Mouse (Mus musculus) MEL (cell line): Measurements from ENCODE around the gene Pou2af1. TPM values are rescaled to one million over a fixed set of nuclear protein-coding genes. Genes with fewer than 3 reads are reported as not detected.

ENCODE experiments used
- ETS1 ChIP-seq: IDR thresholded peaks from 2 replicates; pipeline ENCODE4 v1.6.1; 2012; ENCODE audit warnings: low read depth, mild to moderate bottlenecking, inconsistent platforms, low read length, improper control_type of control experiment, moderate library complexity
- polyA plus RNA-seq, 2 experiments: library from polyadenylated mRNA; stranded (reverse) in 1 of 2; unstranded in 1 of 2; fragments of >175 nt in 1 of 2; fragments of >200 nt in 1 of 2; gene quantifications; 2 replicates each; pipeline versions ENCODE4 v1.2.1 to v1.2.4; 2012; ENCODE audit warnings: low replicate concordance in 2 of 2, low read depth in 1 of 2; ENCODE audit not compliant: insufficient read length in 2 of 2, insufficient read depth in 1 of 2, missing spikeins in 1 of 2
- total RNA-seq: library from RNA; depleted of rRNA; stranded (reverse); fragments of 300-350 nt; gene quantifications from 2 replicates; pipeline ENCODE4 v1.2.3, GENCODE M21; 2012; rRNA removed

The Pou2af1 gene
- total and polyA plus RNA-seq, 3 experiments, result not detected

- no peak for TF ChIP-seq ETS1
Observed at GRCm38 (mm10) chr9:51286079-51286478, 72.6 kb downstream of the Pou2af1 start (continued).

Other genes starting within 250 kb of the Pou2af1 start
- 7.5 and 11.0 TPM in 2 replicates for gene Sik2, start 204.6 kb upstream of the Pou2af1 start, total RNA-seq
- 10 to 100 TPM in 1 of 2 experiments, not detected in 1; 12.1 TPM for gene Sik2, start 204.6 kb upstream of the Pou2af1 start, polyA plus RNA-seq
- not detected in 2 replicates for gene Btg4, start 152.8 kb upstream of the Pou2af1 start, total RNA-seq
- not detected for gene Btg4, start 152.8 kb upstream of the Pou2af1 start, polyA plus RNA-seq
- not detected in 2 replicates for gene Layn, start 136.6 kb upstream of the Pou2af1 start, total RNA-seq
- gene Layn, start 136.6 kb upstream of the Pou2af1 start, polyA plus RNA-seq, result not detected
- gene 4833427G06Rik, start 111.6 kb upstream of the Pou2af1 start, total RNA-seq, result not detected in 2 replicates
- gene 4833427G06Rik, start 111.6 kb upstream of the Pou2af1 start, polyA plus RNA-seq, result not detected
- gene Gm32742, start 48.2 kb upstream of the Pou2af1 start, total RNA-seq, result not detected in 2 replicates
- gene Gm32742, start 48.2 kb upstream of the Pou2af1 start, polyA plus RNA-seq, result under 1 TPM in 1 of 2 experiments, not detected in 1; 0.01 TPM
- not detected in 2 replicates for gene Colca2, start 64.9 kb downstream of the Pou2af1 start, total RNA-seq
- not detected for gene Colca2, start 64.9 kb downstream of the Pou2af1 start, polyA plus RNA-seq
- not detected in 2 replicates for gene 1810046K07Rik, start 115.2 kb downstream of the Pou2af1 start, total RNA-seq
- not detected for gene 1810046K07Rik, start 115.2 kb downstream of the Pou2af1 start, polyA plus RNA-seq